Mouse (Mus musculus): ENCODE measurements around the gene Myo1d.

DNA sequence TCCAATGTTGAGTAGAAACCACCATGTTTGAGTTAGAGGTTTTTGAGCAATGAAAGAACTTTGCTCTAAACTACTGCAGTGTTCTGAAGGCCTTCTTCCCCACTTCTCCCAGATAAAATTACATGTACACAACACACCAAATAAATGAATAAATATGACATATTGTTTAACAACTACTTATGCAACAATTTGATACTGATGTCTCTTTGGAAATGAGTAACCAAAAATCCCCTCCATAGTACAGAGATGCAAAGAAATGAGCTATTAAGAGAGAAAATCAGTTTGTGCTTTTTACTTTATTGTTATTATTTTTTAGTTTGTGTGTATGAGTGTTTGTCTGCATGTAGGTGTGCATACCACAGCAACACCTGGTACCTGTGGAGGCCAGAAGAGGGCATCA lies 273.3 kb downstream of the Myo1d start:
- TF ChIP-seq CTCF (IDR thresholded peaks at IDR 0.05 in 2 of 3, conservative IDR thresholded peaks at IDR 0.05 in 1 of 3; ENCODE audit: control insufficient read depth in 1 of 3, insufficient read depth in 1 of 3, low read depth in 2 of 3, low read length in 3 of 3, poor library complexity in 1 of 3, severe bottlenecking in 1 of 3) (0 out of 6 replicates have a peak, but pooled peaks of 1 of the 3 experiments have one; percentile 4), TCF12 (IDR thresholded peaks at IDR 0.05; ENCODE audit: low read depth, low read length) (no peak), HCFC1 (IDR thresholded peaks at IDR 0.05; ENCODE audit: low read depth, low read length) (no peak), POLR2A (IDR thresholded peaks at IDR 0.05; ENCODE audit: control insufficient read depth in 1 of 2, insufficient read depth in 1 of 2, low read depth in 1 of 2, low read length in 2 of 2, poor library complexity in 1 of 2) (no peak), ETS1 (IDR thresholded peaks at IDR 0.05; ENCODE audit: low read depth, low read length) (no peak), E2F4 (IDR thresholded peaks at IDR 0.05; ENCODE audit: borderline replicate concordance, low read depth, low read length) (no peak), GATA1 (IDR thresholded peaks at IDR 0.05; ENCODE audit: low read depth, low read length) (no peak), EP300 (IDR thresholded peaks at IDR 0.05; ENCODE audit: low read depth in 1 of 2, low read length in 2 of 2) (no peak), MYB (IDR thresholded peaks at IDR 0.05; ENCODE audit: low read depth, low read length) (no peak), GABPA (IDR thresholded peaks at IDR 0.05; ENCODE audit: low read depth, low read length) (no peak), MAFK (IDR thresholded peaks at IDR 0.05; ENCODE audit: borderline replicate concordance, low read depth, low read length) (no peak), NRF1 (IDR thresholded peaks at IDR 0.05; ENCODE audit: insufficient read depth, low read depth, low read length, poor library complexity, severe bottlenecking) (no peak), ZMIZ1 (IDR thresholded peaks at IDR 0.05; ENCODE audit: low read depth, low read length) (no peak)

Data from MEL (cell line).